ENCODE assay signal across 8 mouse cellular contexts in the genomic region with DNA sequence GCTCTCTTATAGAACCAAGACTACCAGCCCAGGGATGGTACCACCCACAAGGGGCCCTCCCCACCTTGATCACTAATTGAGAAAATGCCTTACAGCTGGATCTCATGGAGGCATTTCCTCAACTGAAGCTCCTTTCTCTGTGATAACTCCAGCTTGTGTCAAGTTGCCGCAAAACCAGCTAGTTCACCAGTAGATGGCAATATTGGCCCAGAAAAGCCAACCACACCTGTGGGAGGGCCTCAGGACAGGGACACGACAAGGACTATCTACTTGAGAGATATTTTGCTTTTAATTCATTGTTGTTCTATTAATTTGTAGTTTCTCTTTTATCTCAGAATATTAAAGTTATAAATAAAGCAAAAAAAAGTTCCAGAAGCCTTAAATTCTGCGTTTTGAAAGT.
DNase-seq lines count a peak whose midpoint lies in the region; ATAC-seq and TF ChIP-seq lines count a peak whose summit lies in the region.
"Not testable (repeated sequence)": the region's sequence is repeated elsewhere in the genome, so short reads cannot be mapped to it uniquely, and the experiment has no call there.

No protein-coding gene starts in this region.

- not testable (repeated sequence) for DNase-seq in Patski (ENCODE audit: low read depth, low spot score)
- peak; percentile 59 for DNase-seq in cerebellum, adult 9-11 months
- DNase-seq in hindbrain, postnatal 0 days (ENCODE audit: low spot score), result peak; percentile 83
- peak; percentile 55 to 67 for DNase-seq in layer of hippocampus, postnatal 10 days (ENCODE audit: low spot score in 2 of 2)
- DNase-seq in lung, postnatal 14 days, result peak; percentile 56
- peak; percentile 76 for DNase-seq in retina, postnatal 1 day
- DNase-seq in urinary bladder, postnatal 14 days (ENCODE audit: low spot score), result peak; percentile 57

- in situ Hi-C loops in Patski (cut with MboI; ENCODE audit: low pct_unique_long_range_greater_than_20kb), result not testable (repeated sequence)

- not testable (repeated sequence) for H3K4me2 ChIP-seq in hindbrain, postnatal 0 days (ENCODE audit: low read depth, low read length)

- POLR2A ChIA-PET in Patski (lab: Charles Lee), result not testable (repeated sequence)

- peak; percentile 75 for TF ChIP-seq CTCF in Patski (IDR thresholded peaks at IDR 0.05)
- peak; percentile 80 for TF ChIP-seq CTCF in hindbrain, postnatal 0 days (IDR thresholded peaks at IDR 0.05; ENCODE audit: low read depth)

- not testable (repeated sequence) for H3K9me3 ChIP-seq in hindbrain, postnatal 0 days (ENCODE audit: low read length)

- not testable (repeated sequence) for H3K36me3 ChIP-seq in hindbrain, postnatal 0 days (ENCODE audit: insufficient read depth, low read length)

- H3K27ac ChIP-seq in hindbrain, postnatal 0 days, result not testable (repeated sequence)

- H3K27me3 ChIP-seq in Patski; hindbrain, postnatal 0 days (ENCODE audit: insufficient read depth, low read length): not testable (repeated sequence)

- CTCF ChIA-PET in Patski (lab: Charles Lee), result interaction anchor here (1.0 to 1.2 kb wide), 2 partner anchors 142 to 196 kb away, joined by 3 read pairs; no protein-coding TSS in a partner anchor

- H3K9ac ChIP-seq in hindbrain, postnatal 0 days (replicated peaks; ENCODE audit: low read length), result not testable (repeated sequence)

- not testable (repeated sequence) for H3K4me1 ChIP-seq in hindbrain, postnatal 0 days (ENCODE audit: insufficient read depth, low read length)

- ATAC-seq in Patski, result not testable (repeated sequence)
- peak; percentile 82 for ATAC-seq in frontal cortex, adult (ENCODE audit: low TSS enrichment)
- peak; percentile 76; the same call in 1 of the 2 replicates for ATAC-seq in hindbrain, postnatal 0 days

- 14% methylated on average over 3 of the region's 3 CpGs for WGBS in hindbrain, postnatal 0 days

- not testable (repeated sequence) for H3K4me3 ChIP-seq in hindbrain, postnatal 0 days (ENCODE audit: low read length)
